Mouse (Mus musculus) neural tube, embryonic 11.5 days (tissue): ENCODE results near the gene Gadl1. TPM values are rescaled to one million over a fixed set of nuclear protein-coding genes. Genes with fewer than 3 reads are reported as not detected.

Experiments
- ATAC-seq: fragments of 200-750 bp; cut with Nextera tagmentation; 2 replicates; pipeline ENCODE4 v1.8.0; 2017; ENCODE audit warnings: moderate number of reproducible peaks, mild to moderate bottlenecking, moderate TSS enrichment, moderate library complexity; ENCODE audit not compliant: insufficient read depth, low FRiP score, low TSS enrichment
- DNase-seq: peaks from one replicate; pipeline ENCODE4 v3.0.0-alpha.2; 2015; ENCODE audit warnings: low spot score
- H3K27ac ChIP-seq: fragments of 300-500 bp; sonication (generic); 2 replicates; pipeline ENCODE4 v1.5.1; 2014; ENCODE audit warnings: low read depth, mild to moderate bottlenecking, low read length
- H3K27me3 ChIP-seq: fragments of 300-500 bp; sonication (generic); 2 replicates; pipeline ENCODE4 v1.6.1; 2014; ENCODE audit warnings: mild to moderate bottlenecking, low read length, mixed read lengths; ENCODE audit not compliant: control insufficient read depth, insufficient read depth
- H3K36me3 ChIP-seq: fragments of 300-500 bp; sonication (generic); 2 replicates; pipeline ENCODE4 v1.6.1; 2014; ENCODE audit warnings: mild to moderate bottlenecking, low read length, moderate library complexity, mixed read lengths; ENCODE audit not compliant: control insufficient read depth, insufficient read depth
- H3K4me1 ChIP-seq: fragments of 300-500 bp; sonication (generic); 2 replicates; pipeline ENCODE4 v1.6.1; 2014; ENCODE audit warnings: low read length, mixed read lengths; ENCODE audit not compliant: control insufficient read depth, insufficient read depth
- H3K4me2 ChIP-seq: fragments of 300-500 bp; sonication (generic); 2 replicates; pipeline ENCODE4 v1.6.1; 2014; ENCODE audit warnings: low read depth, mild to moderate bottlenecking, moderate library complexity
- H3K4me3 ChIP-seq: fragments of 300-500 bp; sonication (generic); 2 replicates; pipeline ENCODE4 v1.5.1; 2014; ENCODE audit warnings: low read depth, low read length
- H3K9ac ChIP-seq: fragments of 300-500 bp; sonication (generic); 2 replicates; pipeline ENCODE4 v1.6.1; 2014; ENCODE audit warnings: mild to moderate bottlenecking, low read length
- H3K9me3 ChIP-seq: fragments of 300-500 bp; sonication (generic); 2 replicates; pipeline ENCODE4 v1.6.1; 2016; ENCODE audit warnings: low read length; ENCODE audit not compliant: control insufficient read depth
- WGBS: fragments of 180-500 bp; shearing (Covaris S2); extraction: QIAGEN DNeasy Blood & Tissue Kit; methylation state at CpG from one replicate; pipeline ENCODE4 v1.1.7; 2014; 5-methylcytosine and 5-hydroxymethylcytosine counted together
- polyA plus RNA-seq: library from polyadenylated mRNA; unstranded; fragments of >200 nt; fragmentation: Nextera tagmentation; extraction: Ambion mirVana; gene quantifications from 2 replicates; pipeline ENCODE4 v1.2.1, GENCODE M21; 2014

Gadl1 gene
- polyA plus RNA-seq = 0.32 and 0.59 TPM in 2 replicates

- Histone ChIP-seq H3K27me3 (no peaks in the 10 kb centered on the region), H3K9ac (no peak within 1 kb of the TSS), H3K9me3 (no peaks in the 10 kb centered on the region), H3K36me3 (no peaks in the 10 kb centered on the region), H3K4me3 (no peak within 1 kb of the TSS), H3K4me1 (peaks cover 1% of the 10 kb centered on the region; the same call in 1 of the 2 replicates), H3K27ac (no peak within 1 kb of the TSS), H3K4me2 (no peak within 1 kb of the TSS)
- DNase-seq (no peak), ATAC-seq (no peak)
- WGBS = 78% methylated on average over 9 of the region's 9 CpGs
These were observed at the start of gene Gadl1 for GRCm38 (mm10) chr9:115909155-115909554. Gene Gadl1 (plus strand): TSS chr9:115909455.

GRCm38 (mm10) chr9:115862802-115863201 lies 46.5 kb upstream of the Gadl1 start:
- H3K4me3 ChIP-seq = no peak overlapping the region
- H3K4me1 ChIP-seq = no peaks in the 10 kb centered on the region
- no peak overlapping the region for H3K9ac ChIP-seq
- H3K27me3 ChIP-seq = no peaks in the 10 kb centered on the region
- H3K9me3 ChIP-seq = no peaks in the 10 kb centered on the region
- H3K36me3 ChIP-seq = no peaks in the 10 kb centered on the region
- no peak overlapping the region for H3K27ac ChIP-seq
- ATAC-seq (no peak), DNase-seq (no peak)
- WGBS = 73% methylated on average over 5 of the region's 5 CpGs
- H3K4me2 ChIP-seq = no peak overlapping the region

GRCm38 (mm10) chr9:115863326-115863725 lies 45.9 kb upstream of the Gadl1 start:
- H3K4me1 ChIP-seq = no peaks in the 10 kb centered on the region

GRCm38 (mm10) chr9:115867277-115867676 lies 42.0 kb upstream of the Gadl1 start:
- WGBS = 78% methylated on average over 2 of the region's 2 CpGs
- Histone ChIP-seq H3K9ac (no peak overlapping the region), H3K9me3 (no peaks in the 10 kb centered on the region), H3K4me3 (no peak overlapping the region), H3K4me1 (no peaks in the 10 kb centered on the region), H3K36me3 (no peaks in the 10 kb centered on the region), H3K27me3 (no peaks in the 10 kb centered on the region), H3K4me2 (no peak overlapping the region), H3K27ac (no peak overlapping the region)
- ATAC-seq (no peak), DNase-seq (no peak)

More at GRCm38 (mm10) chr9:115863326-115863725, 45.9 kb upstream of the Gadl1 start:
- H3K36me3 ChIP-seq = no peaks in the 10 kb centered on the region
- H3K9ac ChIP-seq = no peak overlapping the region
- no peaks in the 10 kb centered on the region for H3K9me3 ChIP-seq
- H3K27ac ChIP-seq = no peak overlapping the region
- ATAC-seq (no peak), DNase-seq (no peak)
- H3K27me3 ChIP-seq = no peaks in the 10 kb centered on the region
- no peak overlapping the region for H3K4me3 ChIP-seq
- WGBS = 75% methylated on average over 6 of the region's 6 CpGs
- no peak overlapping the region for H3K4me2 ChIP-seq

GRCm38 (mm10) chr9:115870168-115870567 lies 39.1 kb upstream of the Gadl1 start:
- no peak for DNase-seq
- no peaks in the 10 kb centered on the region for H3K4me1 ChIP-seq
- no peak overlapping the region for H3K4me3 ChIP-seq
- H3K4me2 ChIP-seq = no peak overlapping the region
- H3K9me3 ChIP-seq = no peaks in the 10 kb centered on the region
- H3K27me3 ChIP-seq = no peaks in the 10 kb centered on the region
- H3K9ac ChIP-seq = no peak overlapping the region
- no peak for ATAC-seq
- H3K27ac ChIP-seq = no peak overlapping the region
- 89% methylated on average over 13 of the region's 13 CpGs for WGBS
- H3K36me3 ChIP-seq = no peaks in the 10 kb centered on the region

- Histone ChIP-seq H3K27ac (no peak overlapping the region), H3K4me3 (no peak overlapping the region), H3K9ac (no peak overlapping the region), H3K9me3 (no peaks in the 10 kb centered on the region), H3K27me3 (no peaks in the 10 kb centered on the region), H3K4me2 (no peak overlapping the region), H3K4me1 (no peaks in the 10 kb centered on the region), H3K36me3 (no peaks in the 10 kb centered on the region)
- ATAC-seq (no peak), DNase-seq (no peak)
- 96% methylated on average over 5 of the region's 5 CpGs for WGBS
These were observed 38.6 kb upstream of the Gadl1 start for GRCm38 (mm10) chr9:115870640-115871039.

- Histone ChIP-seq H3K9me3 (no peaks in the 10 kb centered on the region), H3K9ac (no peak overlapping the region), H3K27ac (no peak overlapping the region), H3K4me1 (no peaks in the 10 kb centered on the region), H3K4me3 (no peak overlapping the region), H3K27me3 (no peaks in the 10 kb centered on the region), H3K4me2 (no peak overlapping the region), H3K36me3 (no peaks in the 10 kb centered on the region)
- 93% methylated on average over 6 of the region's 6 CpGs for WGBS
- no peak for DNase-seq
- ATAC-seq = no peak
These were observed 28.8 kb upstream of the Gadl1 start for GRCm38 (mm10) chr9:115880500-115880899.

GRCm38 (mm10) chr9:115881137-115881536 lies 28.1 kb upstream of the Gadl1 start:
- WGBS = 91% methylated on average over 3 of the region's 3 CpGs
- no peak for ATAC-seq

GRCm38 (mm10) chr9:115882627-115883200 lies 26.5 kb upstream of the Gadl1 start:
- H3K9me3 ChIP-seq = no peaks in the 10 kb centered on the region
- H3K27ac ChIP-seq = no peak overlapping the region
- H3K4me2 ChIP-seq = no peak overlapping the region
- no peaks in the 10 kb centered on the region for H3K36me3 ChIP-seq
- DNase-seq (no peak), ATAC-seq (no peak)
- 75% methylated on average over 5 of the region's 5 CpGs for WGBS
- H3K4me1 ChIP-seq = no peaks in the 10 kb centered on the region
- H3K4me3 ChIP-seq = no peak overlapping the region
- no peaks in the 10 kb centered on the region for H3K27me3 ChIP-seq
- H3K9ac ChIP-seq = no peak overlapping the region

More at GRCm38 (mm10) chr9:115881137-115881536, 28.1 kb upstream of the Gadl1 start:
- H3K27me3 ChIP-seq = no peaks in the 10 kb centered on the region
- H3K9ac ChIP-seq = no peak overlapping the region
- no peak overlapping the region for H3K4me2 ChIP-seq
- no peak overlapping the region for H3K4me3 ChIP-seq
- no peak overlapping the region for H3K27ac ChIP-seq
- no peaks in the 10 kb centered on the region for H3K4me1 ChIP-seq
- DNase-seq = no peak
- no peaks in the 10 kb centered on the region for H3K9me3 ChIP-seq
- no peaks in the 10 kb centered on the region for H3K36me3 ChIP-seq
